Mouse (Mus musculus) CH12.LX (cell line): ENCODE measurements around the gene Trim26. TPM values are rescaled to one million over a fixed set of nuclear protein-coding genes. Genes with fewer than 3 reads are reported as not detected.

Experiments used
- DNase-seq: peaks from one replicate; pipeline ENCODE4 v3.0.0-alpha.2; 2013; ENCODE audit errors: extremely low read depth
- H3K27ac ChIP-seq: 2 replicates; pipeline ENCODE4 v1.5.1; 2012; ENCODE audit warnings: low read depth, mild to moderate bottlenecking, control low read depth, moderate library complexity; ENCODE audit not compliant: insufficient read depth
- H3K27me3 ChIP-seq: replicated peaks from 2 replicates; pipeline ENCODE3; 2012; ENCODE audit warnings: inconsistent platforms
- H3K36me3 ChIP-seq, 2 experiments: replicated peaks in 1 of 2; 2 replicates each; pipeline versions ENCODE3 to v1.6.1; 2012; ENCODE audit warnings: inconsistent platforms in 1 of 2, low read length in 1 of 2, mild to moderate bottlenecking in 1 of 2, mixed read lengths in 1 of 2, moderate library complexity in 1 of 2; ENCODE audit not compliant: control insufficient read depth in 1 of 2, insufficient read depth in 1 of 2
- H3K4me1 ChIP-seq, 2 experiments: 2 replicates each; pipeline ENCODE4 v1.6.1; 2012; ENCODE audit warnings: inconsistent platforms in 1 of 2, moderate library complexity in 1 of 2; ENCODE audit not compliant: insufficient read depth in 2 of 2, control insufficient read depth in 1 of 2
- H3K4me2 ChIP-seq: 2 replicates; pipeline ENCODE4 v1.6.1; 2012; ENCODE audit warnings: low read depth, mild to moderate bottlenecking, control low read depth; ENCODE audit not compliant: poor library complexity, insufficient read depth, severe bottlenecking
- H3K4me3 ChIP-seq, 3 experiments: fragments of 150-350 bp in 1 of 3; sonication (generic) in 1 of 3; replicated peaks in 1 of 3; 2 replicates each; pipeline versions ENCODE3 to v1.5.1; 2011 to 2012; ENCODE audit warnings: low read depth in 2 of 3, low read length in 2 of 3, mild to moderate bottlenecking in 2 of 3, moderate library complexity in 2 of 3, control low read depth in 1 of 3, improper control_type of control experiment in 1 of 3, inconsistent platforms in 1 of 3, mixed read lengths in 1 of 3; ENCODE audit not compliant: poor library complexity in 1 of 3
- H3K79me2 ChIP-seq: replicated peaks from 2 replicates; pipeline ENCODE4 v1.6.1; 2012; ENCODE audit warnings: mild to moderate bottlenecking, moderate library complexity; ENCODE audit not compliant: control insufficient read depth, poor library complexity, insufficient read depth, severe bottlenecking; ENCODE audit errors: extremely low read depth
- H3K9ac ChIP-seq: 2 replicates; pipeline ENCODE4 v1.6.1; 2012; ENCODE audit warnings: low read depth, mild to moderate bottlenecking, control low read depth, moderate library complexity; ENCODE audit not compliant: insufficient read depth
- H3K9me3 ChIP-seq: replicated peaks from 2 replicates; pipeline ENCODE3; 2012; ENCODE audit warnings: low read length, inconsistent platforms, mixed read lengths
- CHD1 ChIP-seq: IDR thresholded peaks from 2 replicates; pipeline ENCODE4 v1.6.1; 2012; ENCODE audit warnings: low read depth, low read length, improper control_type of control experiment, inconsistent platforms
- CTCF ChIP-seq, 2 experiments: IDR thresholded peaks in 1 of 2; conservative IDR thresholded peaks in 1 of 2; 2 replicates each; pipeline ENCODE4 v1.5.1; 2011 to 2012; ENCODE audit warnings: low read depth in 2 of 2, low read length in 2 of 2, improper control_type of control experiment in 1 of 2, inconsistent platforms in 1 of 2, mild to moderate bottlenecking in 1 of 2, moderate library complexity in 1 of 2
- ETS1 ChIP-seq: conservative IDR thresholded peaks from 2 replicates; pipeline ENCODE4 v1.6.1; 2012; ENCODE audit warnings: low read depth, mild to moderate bottlenecking, inconsistent platforms, low read length, improper control_type of control experiment, moderate library complexity
- GABPA ChIP-seq: IDR thresholded peaks from 2 replicates; pipeline ENCODE4 v1.6.1; 2012; ENCODE audit warnings: low read depth, low read length, improper control_type of control experiment, inconsistent platforms; ENCODE audit not compliant: insufficient replicate concordance
- HCFC1 ChIP-seq: IDR thresholded peaks from 2 replicates; pipeline ENCODE4 v1.6.1; 2012; ENCODE audit warnings: low read depth, mild to moderate bottlenecking, inconsistent platforms, low read length, improper control_type of control experiment
- JUN ChIP-seq: IDR thresholded peaks from 2 replicates; pipeline ENCODE4 v1.6.1; 2011; ENCODE audit warnings: low read depth, mild to moderate bottlenecking, low read length, improper control_type of control experiment, moderate library complexity; ENCODE audit not compliant: insufficient read depth
- MAX ChIP-seq: IDR thresholded peaks from 2 replicates; pipeline ENCODE4 v1.6.1; 2011; ENCODE audit warnings: low read length, improper control_type of control experiment
- MEF2A ChIP-seq: IDR thresholded peaks from 2 replicates; pipeline ENCODE4 v1.6.1; 2014; ENCODE audit warnings: low read depth, mild to moderate bottlenecking, inconsistent platforms, low read length, improper control_type of control experiment, borderline replicate concordance
- MXI1 ChIP-seq: IDR thresholded peaks from 2 replicates; pipeline ENCODE4 v1.6.1; 2011; ENCODE audit warnings: mild to moderate bottlenecking, low read depth, low read length, improper control_type of control experiment
- MYC ChIP-seq: IDR thresholded peaks from 2 replicates; pipeline ENCODE4 v1.6.1; 2011; ENCODE audit warnings: low read depth, mild to moderate bottlenecking, improper control_type of control experiment, low read length
- NELFE ChIP-seq: IDR thresholded peaks from 2 replicates; pipeline ENCODE4 v1.6.1; 2011; ENCODE audit warnings: low read depth, low read length, improper control_type of control experiment
- PAX5 ChIP-seq: IDR thresholded peaks from 2 replicates; pipeline ENCODE4 v1.6.1; 2012; ENCODE audit warnings: low read length, inconsistent platforms, mixed read lengths
- SIN3A ChIP-seq: IDR thresholded peaks from 2 replicates; pipeline ENCODE4 v1.6.1; 2012; ENCODE audit warnings: low read length, improper control_type of control experiment, inconsistent platforms
- TBP ChIP-seq: conservative IDR thresholded peaks from 2 replicates; pipeline ENCODE4 v1.6.1; 2011; ENCODE audit warnings: low read depth, low read length, improper control_type of control experiment
- USF2 ChIP-seq: conservative IDR thresholded peaks from 2 replicates; pipeline ENCODE4 v1.6.1; 2011; ENCODE audit warnings: low read depth, low read length, improper control_type of control experiment
- dilution Hi-C: fragments of 300-500 bp; cut with MboI; formaldehyde crosslinking; loops from 2 replicates; pipeline ENCODE4 v1.14.3; 2020; ENCODE audit warnings: low sequenced_read_pairs; ENCODE audit not compliant: extremely low pct_unique_long_range_greater_than_20kb, extremely low pct_ligation_motif_present
- in situ Hi-C: fragments of 300-500 bp; cut with MboI; formaldehyde crosslinking; loops from 3 replicates; pipeline ENCODE4 v1.14.3; 2019; ENCODE audit warnings: low sequenced_read_pairs, low pct_ligation_motif_present, low pct_unique_long_range_greater_than_20kb, mixed read lengths
- polyA plus RNA-seq: library from polyadenylated mRNA; unstranded; fragments of >175 nt; gene quantifications from 2 replicates; pipeline ENCODE4 v1.2.1, GENCODE M21; 2012; ENCODE audit warnings: low read depth; ENCODE audit not compliant: insufficient read length
- total RNA-seq, 2 experiments: library from RNA; depleted of rRNA; stranded (reverse); fragments of 300-350 nt in 1 of 2; fragments of >200 nt in 1 of 2; gene quantifications; 2 replicates each; pipeline ENCODE4 v1.2.3; 2012 to 2014

Gene Trim26
- total and polyA plus RNA-seq, 3 experiments = 14.2 to 67.1 (median 17.1) TPM

- H3K4me1 ChIP-seq = peaks cover 4 to 26% of the 10 kb centered on the region in 2 experiments
- H3K27ac ChIP-seq = peak overlapping the region; percentile 29; the same call in 1 of the 2 replicates
- peaks cover under 1 to 16% of the 10 kb centered on the region in 2 experiments for H3K36me3 ChIP-seq
- peaks cover 9% of the 10 kb centered on the region for H3K27me3 ChIP-seq
- peak overlapping the region; percentile 82 for H3K4me2 ChIP-seq
- in situ Hi-C loops (no loop called here), dilution Hi-C loops (no loop called here)
- H3K4me3 ChIP-seq = peak overlapping the region; percentile 34 to 68 (median 48)
- H3K79me2 ChIP-seq = peaks cover 3% of the 10 kb centered on the region
- no peak for DNase-seq
- peak overlapping the region; percentile 63 for H3K9ac ChIP-seq
- TF ChIP-seq ETS1 (peak; percentile 22; the same call in 1 of the 2 replicates), CHD1 (peak; percentile 75; the same call in 1 of the 2 replicates), MXI1 (peak; percentile 65; the same call in 1 of the 2 replicates), HCFC1 (no peak), PAX5 (no peak), MAX (no peak), TBP (no peak), SIN3A (0 out of 2 replicates have a peak, but pooled peaks have one; percentile 48), MYC (peak; percentile 1; the same call in 1 of the 2 replicates)
- no peaks in the 10 kb centered on the region for H3K9me3 ChIP-seq
These were observed 514 bp upstream of the Trim26 start for GRCm38 (mm10) chr17:36836427-36836812.

GRCm38 (mm10) chr17:36839001-36839400 lies 2.1 kb downstream of the Trim26 start:
- no peak overlapping the region for H3K9ac ChIP-seq
- peak; percentile 53 for DNase-seq
- in situ Hi-C loops = no loop called here
- no peaks in the 10 kb centered on the region for H3K9me3 ChIP-seq
- dilution Hi-C loops = no loop called here
- peaks cover 8 to 44% of the 10 kb centered on the region in 2 experiments for H3K4me1 ChIP-seq
- peak overlapping the region in 1 of 3 experiments; percentile 9 for H3K4me3 ChIP-seq
- peaks cover 6 to 36% of the 10 kb centered on the region in 2 experiments for H3K36me3 ChIP-seq
- peak overlapping the region; percentile 8; the same call in 1 of the 2 replicates for H3K4me2 ChIP-seq
- no peaks in the 10 kb centered on the region for H3K27me3 ChIP-seq
- TF ChIP-seq TBP (no peak), NELFE (no peak), JUN (no peak), MEF2A (no peak), MAX (no peak), PAX5 (no peak), GABPA (no peak), CTCF (conservative IDR thresholded peaks at IDR 0.05 in 1 of 2, IDR thresholded peaks at IDR 0.05 in 1 of 2; ENCODE audit: low read depth in 2 of 2, low read length in 2 of 2) (no peak), USF2 (no peak)
- H3K27ac ChIP-seq = no peak overlapping the region
- peaks cover 3% of the 10 kb centered on the region for H3K79me2 ChIP-seq
